Mouse (Mus musculus) testis, postnatal 10 days (tissue): ENCODE data around the gene Cln5.

Experiments used
- DNase-seq: peaks from one replicate; pipeline ENCODE4 v3.0.0; 2021; ENCODE audit warnings: low spot score

The Cln5 gene

DNA sequence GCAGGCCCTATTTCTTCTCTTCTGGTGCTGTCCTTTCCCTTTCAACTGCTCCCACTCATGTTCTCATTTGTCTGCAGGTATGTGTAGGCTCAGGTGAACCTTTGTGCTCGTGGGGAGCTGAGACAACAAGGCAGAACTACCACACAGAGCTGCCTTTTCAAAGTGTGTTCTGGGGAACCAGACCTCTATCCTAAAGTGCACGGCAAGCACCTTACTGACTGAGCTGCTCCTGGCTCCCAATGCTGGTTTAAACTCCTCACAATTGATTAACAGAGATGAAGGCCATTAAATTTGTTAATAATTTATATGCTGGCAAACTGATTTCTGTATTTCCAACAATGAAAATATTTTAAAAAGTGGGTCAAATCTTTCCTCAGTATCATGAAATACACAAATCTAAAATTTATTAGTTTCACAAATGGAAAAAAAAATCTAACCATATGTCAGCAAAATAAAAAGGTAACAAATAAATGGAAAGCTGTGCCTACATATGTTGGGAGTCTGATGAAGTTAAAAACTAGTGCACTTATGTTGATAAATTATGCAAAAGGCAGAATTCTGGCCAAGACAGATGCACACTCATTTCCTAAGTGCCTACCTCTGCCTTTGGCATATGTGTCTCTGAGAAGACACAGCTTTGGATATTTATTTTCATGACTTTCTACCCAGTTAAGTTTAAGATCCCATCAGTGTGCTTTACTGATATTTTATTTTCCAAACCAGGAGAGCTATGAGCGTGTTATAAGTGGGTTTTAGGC, 42.8 kb downstream of the Cln5 start:
- DNase-seq: no peak

DNA sequence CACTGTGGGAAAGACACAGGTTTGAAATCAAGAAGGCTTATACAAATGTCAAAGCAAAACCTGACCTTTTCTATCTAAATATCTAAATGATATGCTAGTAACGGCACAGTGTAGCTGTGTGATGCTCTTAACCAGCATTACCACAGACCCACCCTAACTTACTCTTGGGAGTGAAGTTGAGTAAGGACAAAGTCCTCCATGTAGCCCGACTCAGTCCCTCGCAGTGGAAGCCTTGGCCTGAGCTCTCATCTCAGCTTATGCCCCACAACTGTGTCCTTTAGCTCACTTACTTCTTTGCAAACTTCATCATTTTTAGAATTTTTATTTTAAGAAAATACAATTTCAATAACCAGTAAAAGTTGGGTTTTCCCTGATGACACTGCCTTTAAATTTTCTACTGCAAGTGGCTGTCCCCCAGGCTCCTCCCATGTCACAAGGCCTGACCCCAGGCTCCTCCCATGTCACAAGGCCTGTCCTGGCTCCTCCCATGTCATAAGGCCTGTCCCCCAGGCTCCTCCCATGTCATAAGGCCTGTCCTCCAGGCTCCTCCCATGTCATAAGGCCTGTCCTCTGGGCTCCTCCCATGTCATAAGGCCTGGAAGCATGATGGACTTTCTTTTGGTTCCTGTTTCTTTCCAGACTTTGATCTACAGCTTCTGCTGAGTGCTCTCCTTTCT, 45.1 kb downstream of the Cln5 start:
- DNase-seq: no peak

DNA sequence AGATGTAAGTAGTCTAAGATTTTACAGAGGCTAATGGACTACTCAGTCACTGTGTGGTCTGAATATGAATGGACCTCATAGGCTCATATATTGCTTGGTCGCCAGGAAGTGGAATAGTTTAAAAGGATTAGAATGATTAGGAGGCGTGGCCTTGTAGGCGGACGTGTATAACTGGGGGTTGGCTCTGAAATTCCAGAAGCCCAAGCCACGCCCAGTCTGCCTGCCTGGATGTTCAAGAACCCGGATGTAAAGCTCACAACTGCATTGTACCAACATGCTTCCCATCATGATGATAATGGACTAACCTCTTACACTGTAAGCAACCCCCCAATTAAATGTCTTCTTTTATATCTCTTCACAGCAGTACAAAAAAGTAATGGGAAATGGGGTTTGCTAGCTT, 55.7 kb downstream of the Cln5 start:
- DNase-seq: no peak
